Mouse (Mus musculus): ENCODE measurements around the gene Mrps7. TPM values are rescaled to one million over a fixed set of nuclear protein-coding genes. Genes with fewer than 3 reads are reported as not detected.
"Not testable (repeated sequence)": the region's sequence is repeated elsewhere in the genome, so short reads cannot be mapped to it uniquely, and the experiment has no call there.

The Mrps7 gene
- total and polyA plus RNA-seq, 3 experiments, result 34.3 to 61.1 (median 52.8) TPM

- H3K4me1 ChIP-seq (ENCODE audit: insufficient read depth, low read depth, low read length), result peaks cover 67% of the 10 kb centered on the region
- H3K9me3 ChIP-seq (replicated peaks), result no peaks in the 10 kb centered on the region
- H3K27me3 ChIP-seq (ENCODE audit: insufficient read depth, low read length), result no peaks in the 10 kb centered on the region
- H3K36me3 ChIP-seq (replicated peaks), result peaks cover 73% of the 10 kb centered on the region
- ATAC-seq (ENCODE audit: extremely low read depth, insufficient number of reproducible peaks, low FRiP score, poor library complexity, severe bottlenecking), result no peak
- no peak for TF ChIP-seq POLR2AphosphoS5 (IDR thresholded peaks at IDR 0.05; ENCODE audit: insufficient replicate concordance, low read depth, low read length)
- no peak for TF ChIP-seq GATA2 (IDR thresholded peaks at IDR 0.05; ENCODE audit: borderline replicate concordance, low read depth, low read length)
- no peak for TF ChIP-seq CTCF (IDR thresholded peaks at IDR 0.05; ENCODE audit: low read depth, low read length)
- no peak for TF ChIP-seq GATA1 (IDR thresholded peaks at IDR 0.05; ENCODE audit: borderline replicate concordance, low read length)
- TF ChIP-seq TAL1 (conservative IDR thresholded peaks at IDR 0.05; ENCODE audit: low read depth, low read length), result no peak
- DNase-seq (ENCODE audit: low spot score), result no peak
- H3K4me3 ChIP-seq (ENCODE audit: low read depth, low read length), result no peak overlapping the region
Observed at GRCm38 (mm10) chr11:115643265-115643664, 39.5 kb downstream of the Mrps7 start.

- H3K27me3 ChIP-seq (ENCODE audit: insufficient read depth, low read length), result no peaks in the 10 kb centered on the region
- peaks cover 60% of the 10 kb centered on the region for H3K4me1 ChIP-seq (ENCODE audit: insufficient read depth, low read depth, low read length)
- ATAC-seq (ENCODE audit: extremely low read depth, insufficient number of reproducible peaks, low FRiP score, poor library complexity, severe bottlenecking), result no peak
- no peak for DNase-seq (ENCODE audit: low spot score)
- no peak overlapping the region for H3K4me3 ChIP-seq (ENCODE audit: low read depth, low read length)
- no peaks in the 10 kb centered on the region for H3K9me3 ChIP-seq (replicated peaks)
- TF ChIP-seq GATA1 (IDR thresholded peaks at IDR 0.05; ENCODE audit: borderline replicate concordance, low read length) (no peak), POLR2AphosphoS5 (IDR thresholded peaks at IDR 0.05; ENCODE audit: insufficient replicate concordance, low read depth, low read length) (no peak), GATA2 (IDR thresholded peaks at IDR 0.05; ENCODE audit: borderline replicate concordance, low read depth, low read length) (no peak), TAL1 (conservative IDR thresholded peaks at IDR 0.05; ENCODE audit: low read depth, low read length) (no peak), CTCF (IDR thresholded peaks at IDR 0.05; ENCODE audit: low read depth, low read length) (no peak)
- H3K36me3 ChIP-seq (replicated peaks), result peaks cover 84% of the 10 kb centered on the region
Observed at GRCm38 (mm10) chr11:115644308-115644707, 40.6 kb downstream of the Mrps7 start.

GRCm38 (mm10) chr11:115645498-115645897 lies 41.8 kb downstream of the Mrps7 start:
- not testable (repeated sequence) for ATAC-seq (ENCODE audit: extremely low read depth, insufficient number of reproducible peaks, low FRiP score, poor library complexity, severe bottlenecking); H3K27me3 ChIP-seq (ENCODE audit: insufficient read depth, low read length); H3K9me3 ChIP-seq (replicated peaks); H3K4me3 ChIP-seq (ENCODE audit: low read depth, low read length); DNase-seq (ENCODE audit: low spot score)
- Histone ChIP-seq H3K4me1 (ENCODE audit: insufficient read depth, low read depth, low read length) (peaks cover 54% of the 10 kb centered on the region), H3K36me3 (replicated peaks) (peaks cover 88% of the 10 kb centered on the region)

- ATAC-seq (ENCODE audit: extremely low read depth, insufficient number of reproducible peaks, low FRiP score, poor library complexity, severe bottlenecking) (no peak), DNase-seq (ENCODE audit: low spot score) (no peak)
- peaks cover 94% of the 10 kb centered on the region for H3K36me3 ChIP-seq (replicated peaks)
- peaks cover 44% of the 10 kb centered on the region for H3K4me1 ChIP-seq (ENCODE audit: insufficient read depth, low read depth, low read length)
- H3K9me3 ChIP-seq (replicated peaks), result no peaks in the 10 kb centered on the region
- no peak for TF ChIP-seq GATA2 (IDR thresholded peaks at IDR 0.05; ENCODE audit: borderline replicate concordance, low read depth, low read length)
- TF ChIP-seq GATA1 (IDR thresholded peaks at IDR 0.05; ENCODE audit: borderline replicate concordance, low read length), result no peak
- no peak for TF ChIP-seq CTCF (IDR thresholded peaks at IDR 0.05; ENCODE audit: low read depth, low read length)
- TF ChIP-seq POLR2AphosphoS5 (IDR thresholded peaks at IDR 0.05; ENCODE audit: insufficient replicate concordance, low read depth, low read length), result no peak
- TF ChIP-seq TAL1 (conservative IDR thresholded peaks at IDR 0.05; ENCODE audit: low read depth, low read length), result no peak
- no peaks in the 10 kb centered on the region for H3K27me3 ChIP-seq (ENCODE audit: insufficient read depth, low read length)
- H3K4me3 ChIP-seq (ENCODE audit: low read depth, low read length), result no peak overlapping the region
Observed at GRCm38 (mm10) chr11:115646439-115646838, 42.7 kb downstream of the Mrps7 start.

- Histone ChIP-seq H3K4me3 (ENCODE audit: low read depth, low read length) (no peak overlapping the region), H3K27me3 (ENCODE audit: insufficient read depth, low read length) (no peaks in the 10 kb centered on the region), H3K9me3 (replicated peaks) (no peaks in the 10 kb centered on the region), H3K4me1 (ENCODE audit: insufficient read depth, low read depth, low read length) (peaks cover 35% of the 10 kb centered on the region), H3K36me3 (replicated peaks) (peaks cover 94% of the 10 kb centered on the region)
- TF ChIP-seq CTCF (IDR thresholded peaks at IDR 0.05; ENCODE audit: low read depth, low read length) (no peak), GATA2 (IDR thresholded peaks at IDR 0.05; ENCODE audit: borderline replicate concordance, low read depth, low read length) (no peak), POLR2AphosphoS5 (IDR thresholded peaks at IDR 0.05; ENCODE audit: insufficient replicate concordance, low read depth, low read length) (no peak), TAL1 (conservative IDR thresholded peaks at IDR 0.05; ENCODE audit: low read depth, low read length) (no peak), GATA1 (IDR thresholded peaks at IDR 0.05; ENCODE audit: borderline replicate concordance, low read length) (no peak)
- ATAC-seq (ENCODE audit: extremely low read depth, insufficient number of reproducible peaks, low FRiP score, poor library complexity, severe bottlenecking) (no peak), DNase-seq (ENCODE audit: low spot score) (no peak)
Observed at GRCm38 (mm10) chr11:115647459-115647858, 43.7 kb downstream of the Mrps7 start.

GRCm38 (mm10) chr11:115649706-115650105 lies 46.0 kb downstream of the Mrps7 start:
- TF ChIP-seq POLR2AphosphoS5 (IDR thresholded peaks at IDR 0.05; ENCODE audit: insufficient replicate concordance, low read depth, low read length) (no peak), GATA2 (IDR thresholded peaks at IDR 0.05; ENCODE audit: borderline replicate concordance, low read depth, low read length) (no peak), TAL1 (conservative IDR thresholded peaks at IDR 0.05; ENCODE audit: low read depth, low read length) (no peak), GATA1 (IDR thresholded peaks at IDR 0.05; ENCODE audit: borderline replicate concordance, low read length) (no peak), CTCF (IDR thresholded peaks at IDR 0.05; ENCODE audit: low read depth, low read length) (no peak)
- no peaks in the 10 kb centered on the region for H3K27me3 ChIP-seq (ENCODE audit: insufficient read depth, low read length)
- peaks cover 30% of the 10 kb centered on the region for H3K4me1 ChIP-seq (ENCODE audit: insufficient read depth, low read depth, low read length)
- ATAC-seq (ENCODE audit: extremely low read depth, insufficient number of reproducible peaks, low FRiP score, poor library complexity, severe bottlenecking) (no peak), DNase-seq (ENCODE audit: low spot score) (no peak)
- no peak overlapping the region for H3K4me3 ChIP-seq (ENCODE audit: low read depth, low read length)
- no peaks in the 10 kb centered on the region for H3K9me3 ChIP-seq (replicated peaks)
- peaks cover 97% of the 10 kb centered on the region for H3K36me3 ChIP-seq (replicated peaks)

GRCm38 (mm10) chr11:115651680-115652079 lies 48.0 kb downstream of the Mrps7 start:
- TF ChIP-seq CTCF (IDR thresholded peaks at IDR 0.05; ENCODE audit: low read depth, low read length) (no peak), GATA2 (IDR thresholded peaks at IDR 0.05; ENCODE audit: borderline replicate concordance, low read depth, low read length) (no peak), GATA1 (IDR thresholded peaks at IDR 0.05; ENCODE audit: borderline replicate concordance, low read length) (no peak), TAL1 (conservative IDR thresholded peaks at IDR 0.05; ENCODE audit: low read depth, low read length) (no peak), POLR2AphosphoS5 (IDR thresholded peaks at IDR 0.05; ENCODE audit: insufficient replicate concordance, low read depth, low read length) (no peak)
- Histone ChIP-seq H3K9me3 (replicated peaks) (no peaks in the 10 kb centered on the region), H3K4me1 (ENCODE audit: insufficient read depth, low read depth, low read length) (peaks cover 33% of the 10 kb centered on the region), H3K36me3 (replicated peaks) (peaks cover 99% of the 10 kb centered on the region), H3K4me3 (ENCODE audit: low read depth, low read length) (no peak overlapping the region), H3K27me3 (ENCODE audit: insufficient read depth, low read length) (no peaks in the 10 kb centered on the region)
- ATAC-seq (ENCODE audit: extremely low read depth, insufficient number of reproducible peaks, low FRiP score, poor library complexity, severe bottlenecking) (no peak), DNase-seq (ENCODE audit: low spot score) (no peak)

All from G1E (cell line).